Mouse (Mus musculus): ENCODE data around the gene Dgki.

DNA sequence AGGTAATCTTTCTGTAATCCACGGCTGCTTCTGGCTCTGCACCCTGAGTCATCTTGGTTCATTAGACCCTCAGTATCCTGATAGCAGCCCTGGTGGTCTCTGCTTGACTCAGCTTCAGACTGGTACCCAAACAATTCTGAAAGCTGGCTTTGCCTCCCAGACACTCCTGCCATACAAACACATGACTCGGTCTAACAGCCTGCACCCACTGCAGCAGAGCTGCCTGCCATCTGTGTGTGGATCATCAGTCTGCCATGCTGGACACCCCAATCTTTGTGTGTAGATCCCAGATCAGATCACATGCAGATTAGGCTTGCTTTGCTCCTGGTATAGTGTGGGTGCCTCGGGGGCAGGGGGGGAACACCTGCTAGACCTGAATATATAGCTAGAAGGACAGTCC is 180.8 kb downstream of the Dgki start:
- TF ChIP-seq POLR2A (IDR thresholded peaks at IDR 0.05; ENCODE audit: low read depth, low read length) (no peak), CHD1 (IDR thresholded peaks at IDR 0.05; ENCODE audit: low read depth, low read length) (no peak), POLR2AphosphoS2 (IDR thresholded peaks at IDR 0.05; ENCODE audit: low read depth, low read length) (no peak), ZC3H11A (IDR thresholded peaks at IDR 0.05; ENCODE audit: low read depth, low read length) (no peak)

All from CH12.LX (cell line).